Mouse (Mus musculus): ENCODE data around the gene Olfr1045.
"Not testable (repeated sequence)": the region's sequence is repeated elsewhere in the genome, so short reads cannot be mapped to it uniquely, and the experiment has no call there.

Gene Olfr1045

GRCm38 (mm10) chr2:86202909-86203308 lies at the start of gene Olfr1045:
TSS of gene Olfr1045 (minus strand) at chr2:86203009.
- no peak for DNase-seq (ENCODE audit: low spot score)

- DNase-seq (ENCODE audit: low spot score), result no peak
Measured at GRCm38 (mm10) chr2:86240189-86240588, 37.4 kb upstream of the Olfr1045 start, which contains the start of gene Olfr1048. TSS of gene Olfr1048 (minus strand) at chr2:86240289.

DNA sequence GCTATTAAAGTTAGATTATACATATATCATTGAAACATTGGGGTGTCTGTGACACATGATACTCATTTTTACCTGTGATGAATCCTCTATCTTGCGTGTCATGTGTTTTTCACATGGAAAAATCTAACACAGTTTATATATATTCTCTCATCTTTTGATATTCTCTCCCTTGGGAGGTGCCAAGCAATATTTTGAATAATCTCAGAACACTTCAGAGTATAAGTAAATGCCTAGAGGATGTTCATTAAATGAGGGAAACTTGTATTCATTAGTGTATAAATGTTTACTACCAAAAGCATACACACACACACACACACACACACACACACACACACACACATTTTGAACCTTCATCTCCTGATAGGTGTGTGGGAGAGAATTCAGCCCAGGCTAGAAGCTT lies 28.5 kb upstream of the Olfr1045 start, which contains the start of gene Olfr1047:
TSS of gene Olfr1047 (minus strand) at position 101 of the 400 bp plus-strand sequence.
- no peak for DNase-seq (ENCODE audit: low spot score)

DNA sequence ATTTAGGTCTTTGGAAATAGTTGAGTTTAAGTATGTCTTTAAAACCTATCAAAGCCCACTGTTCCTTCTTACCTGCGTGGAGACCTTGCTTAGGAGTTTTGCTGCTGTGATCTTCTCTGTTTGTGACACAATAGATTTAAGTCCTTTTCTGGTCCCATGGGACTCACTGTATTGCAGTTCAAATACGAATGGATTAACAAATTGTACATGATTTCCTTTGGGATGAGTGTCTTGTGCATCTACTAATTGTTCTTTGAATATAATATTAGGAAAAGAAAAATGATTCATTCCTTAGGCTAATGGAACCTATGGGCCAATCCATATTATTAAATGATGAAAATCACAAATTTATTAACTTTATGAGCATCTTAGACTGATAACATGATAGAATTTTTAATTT lies 16.4 kb upstream of the Olfr1045 start, which contains the start of gene Olfr1046:
TSS of gene Olfr1046 (minus strand) at position 101 of the 400 bp plus-strand sequence.
- DNase-seq (ENCODE audit: low spot score), result no peak

- no peak for DNase-seq (ENCODE audit: low spot score)
Measured at GRCm38 (mm10) chr2:86195863-86196262, 6.9 kb downstream of the Olfr1045 start.

DNA sequence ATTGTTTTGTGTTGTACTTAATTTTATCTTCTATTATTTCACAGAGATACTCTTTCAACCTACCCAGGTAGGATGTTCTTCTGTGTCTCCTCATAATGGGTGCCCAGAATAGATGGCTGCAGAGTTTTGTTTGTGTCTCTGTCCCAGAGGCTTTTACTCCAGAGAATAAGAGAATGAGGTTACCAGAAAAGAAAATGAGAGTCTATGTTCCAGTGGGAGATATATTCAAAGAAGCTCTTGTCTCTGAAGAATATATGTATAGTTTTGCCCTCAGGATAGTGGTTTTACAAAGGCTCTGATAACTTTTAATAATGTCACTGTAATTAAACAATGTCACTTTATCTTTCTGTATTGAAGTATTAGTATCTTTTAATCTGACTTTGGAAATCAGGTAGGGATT lies 17.2 kb downstream of the Olfr1045 start, which contains the start of gene Olfr52:
TSS of gene Olfr52 (minus strand) at position 101 of the 400 bp plus-strand sequence.
- no peak for DNase-seq (ENCODE audit: low spot score)

DNA sequence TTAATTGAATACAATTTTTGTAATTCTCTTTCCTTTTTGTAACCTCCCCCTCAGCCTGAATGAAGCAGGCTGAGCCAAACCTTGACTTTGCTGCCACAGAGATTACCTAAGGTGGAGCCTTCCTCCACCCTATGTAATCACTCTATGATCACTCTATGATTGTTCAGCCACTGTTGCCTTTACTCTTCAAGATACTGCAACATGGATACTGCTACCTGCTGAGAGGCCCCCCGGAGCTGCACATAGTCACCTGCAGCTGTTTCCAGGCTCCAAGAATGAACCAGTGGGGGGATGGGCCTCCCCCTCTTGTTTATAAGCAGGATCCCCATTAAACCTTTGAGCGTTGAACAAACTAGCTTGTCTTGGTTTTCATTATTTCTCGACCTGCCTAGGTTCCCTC lies 22.9 kb downstream of the Olfr1045 start:
- no peak for DNase-seq (ENCODE audit: low spot score)

GRCm38 (mm10) chr2:86177720-86178119 lies 25.1 kb downstream of the Olfr1045 start, which contains the start of gene Olfr1044:
TSS of gene Olfr1044 (minus strand) at chr2:86177820.
- no peak for DNase-seq (ENCODE audit: low spot score)

- DNase-seq (ENCODE audit: low spot score), result not testable (repeated sequence)
Measured at GRCm38 (mm10) chr2:86175422-86175821, 27.4 kb downstream of the Olfr1045 start.

GRCm38 (mm10) chr2:86167422-86167821 lies 35.4 kb downstream of the Olfr1045 start, which contains the start of gene Olfr1043:
TSS of gene Olfr1043 (minus strand) at chr2:86167522.
- DNase-seq (ENCODE audit: low spot score), result no peak

DNA sequence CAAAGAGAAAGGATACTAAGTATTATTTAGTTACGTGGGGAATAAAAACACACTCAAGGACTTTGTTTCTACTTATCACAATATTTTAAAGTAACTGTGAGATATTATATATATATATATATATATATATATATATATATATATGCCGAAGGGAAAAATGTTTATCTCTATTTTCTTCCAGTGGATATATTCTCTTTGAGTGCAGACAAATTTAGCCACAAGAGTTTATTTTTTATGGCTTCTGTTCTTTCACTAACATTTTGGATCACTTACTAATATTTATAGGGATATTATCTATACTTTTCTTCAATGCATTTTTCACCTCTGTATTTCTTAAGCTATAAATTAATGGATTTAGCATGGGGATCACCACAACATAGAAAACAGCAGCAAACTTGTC lies 41.1 kb downstream of the Olfr1045 start, which contains the start of gene Olfr1042:
TSS of gene Olfr1042 (minus strand) at position 101 of the 400 bp plus-strand sequence.
- DNase-seq (ENCODE audit: low spot score), result no peak

DNA sequence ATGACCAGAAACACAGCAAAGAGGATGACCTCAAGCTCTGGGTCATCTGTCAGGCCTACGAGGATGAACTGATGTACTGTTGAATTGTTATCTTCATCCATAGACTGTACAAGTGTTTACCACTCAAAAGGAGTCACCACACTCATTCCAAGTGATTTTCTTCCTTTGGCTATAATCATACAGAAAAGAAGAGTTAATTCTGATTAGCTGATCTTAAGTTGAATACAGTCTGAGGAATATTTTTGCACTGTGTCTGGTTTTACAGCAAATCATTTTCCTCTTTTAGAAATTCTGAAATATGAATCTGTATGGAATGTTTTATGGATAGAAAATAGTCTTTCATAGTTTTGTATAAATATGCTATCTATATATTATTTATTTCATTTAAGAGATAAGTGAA lies 56.2 kb downstream of the Olfr1045 start, which contains the start of gene Olfr1040:
TSS of gene Olfr1040 (minus strand) at position 101 of the 400 bp plus-strand sequence.
- DNase-seq (ENCODE audit: low spot score), result no peak
